Mouse (Mus musculus) bone marrow macrophage, adult 2 months (primary cell): ENCODE data around the gene Nt5c3. TPM values are rescaled to one million over a fixed set of nuclear protein-coding genes. Genes with fewer than 3 reads are reported as not detected.
A peak's percentile ranks its signal among the peaks of the same experiment; 100 is the strongest.
"Not testable (repeated sequence)": the region's sequence is repeated elsewhere in the genome, so short reads cannot be mapped to it uniquely, and the experiment has no call there.

ENCODE experiments used
- H3K27ac ChIP-seq: 2 replicates; pipeline ENCODE4 v1.5.1; 2012; ENCODE audit warnings: low read depth, low read length; ENCODE audit not compliant: insufficient read depth
- H3K4me1 ChIP-seq: 2 replicates; pipeline ENCODE4 v1.6.1; 2012; ENCODE audit warnings: low read length; ENCODE audit not compliant: control insufficient read depth, insufficient read depth
- H3K4me3 ChIP-seq: 2 replicates; pipeline ENCODE4 v1.5.1; 2012; ENCODE audit warnings: mild to moderate bottlenecking, low read length, moderate library complexity; ENCODE audit not compliant: insufficient read depth
- CTCF ChIP-seq: IDR thresholded peaks from 2 replicates; pipeline ENCODE4 v1.5.1; 2012; ENCODE audit warnings: low read depth, mild to moderate bottlenecking, low read length, moderate library complexity
- POLR2A ChIP-seq: IDR thresholded peaks from 2 replicates; pipeline ENCODE4 v1.6.1; 2012; ENCODE audit warnings: mild to moderate bottlenecking, low read depth, low read length, borderline replicate concordance
- polyA plus RNA-seq: library from polyadenylated mRNA; stranded (reverse); fragments of >200 nt; gene quantifications from 2 replicates; pipeline ENCODE4 v1.2.4, GENCODE M21; 2012; ENCODE audit not compliant: missing spikeins, insufficient read depth, insufficient read length

Gene Nt5c3
- polyA plus RNA-seq, 1 experiment = 30.8 TPM

DNA sequence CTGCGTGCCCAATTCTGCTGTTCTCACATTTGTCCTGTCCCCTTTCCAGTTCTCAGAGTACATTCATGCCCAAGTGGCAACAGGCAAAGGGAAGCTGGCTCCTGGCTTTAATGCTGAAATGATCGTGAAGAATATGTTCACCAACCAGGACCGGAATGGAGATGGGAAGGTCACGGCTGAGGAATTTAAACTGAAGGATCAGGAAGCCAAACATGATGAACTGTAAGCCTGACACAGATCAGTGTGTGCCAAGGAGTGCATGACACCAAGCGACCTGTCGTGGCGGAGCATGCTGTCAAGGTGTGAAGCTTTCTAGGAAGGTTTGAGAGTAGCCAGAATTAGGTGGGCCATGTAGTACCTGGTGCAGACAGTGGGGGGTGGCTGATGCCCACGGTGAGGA, 45.7 kb downstream of the Nt5c3 start:
- Histone ChIP-seq H3K4me1 (peaks cover 3% of the 10 kb centered on the region; the same call in 1 of the 2 replicates), H3K4me3 (no peak overlapping the region), H3K27ac (no peak overlapping the region)
- TF ChIP-seq CTCF = no peak
- no peak for TF ChIP-seq POLR2A

DNA sequence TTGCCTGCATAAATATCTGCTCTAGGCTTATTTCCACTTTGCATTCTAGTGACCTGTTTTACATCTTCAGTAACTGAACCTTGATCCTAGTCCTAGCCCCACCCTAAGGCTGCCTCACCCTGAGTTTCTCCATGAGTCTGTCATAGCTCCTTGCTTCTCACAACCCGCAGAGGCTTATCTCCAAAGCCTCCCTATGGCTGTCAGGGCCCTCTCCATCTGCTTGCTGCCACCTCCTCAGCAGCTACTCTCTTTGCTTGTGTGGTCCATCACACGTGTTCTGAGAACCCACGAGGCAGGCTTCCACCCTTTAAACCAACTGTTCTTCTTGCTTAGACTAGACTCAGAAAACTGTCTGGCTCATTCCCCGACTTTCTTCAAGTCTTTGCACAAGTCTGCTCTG, 46.9 kb downstream of the Nt5c3 start:
- H3K4me3 ChIP-seq = no peak overlapping the region
- TF ChIP-seq CTCF (no peak), POLR2A (no peak)
- H3K27ac ChIP-seq = no peak overlapping the region
- peaks cover 3% of the 10 kb centered on the region; the same call in 1 of the 2 replicates for H3K4me1 ChIP-seq

DNA sequence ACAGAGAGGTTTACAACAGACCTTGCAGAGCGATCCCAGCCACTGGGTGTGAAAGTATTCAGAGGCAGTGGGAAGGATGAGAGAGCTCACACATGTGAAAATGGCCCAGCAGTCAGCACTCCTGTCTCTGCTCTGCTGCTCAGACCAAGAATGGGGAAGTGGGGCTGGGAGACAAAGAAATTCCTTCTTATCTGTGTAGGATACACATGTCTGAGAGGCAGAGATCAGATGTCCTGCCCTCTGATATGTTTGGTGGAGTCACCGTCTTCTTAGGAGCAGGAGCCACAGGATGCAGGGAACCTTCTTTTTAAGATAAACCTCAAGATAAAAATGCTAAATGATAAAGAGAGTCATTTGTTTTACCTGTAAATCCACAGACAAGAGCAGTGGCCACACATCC, 53.7 kb downstream of the Nt5c3 start:
- Histone ChIP-seq H3K27ac (no peak overlapping the region), H3K4me1 (peaks cover 4% of the 10 kb centered on the region; the same call in 1 of the 2 replicates), H3K4me3 (no peak overlapping the region)
- TF ChIP-seq CTCF (no peak), POLR2A (no peak)

DNA sequence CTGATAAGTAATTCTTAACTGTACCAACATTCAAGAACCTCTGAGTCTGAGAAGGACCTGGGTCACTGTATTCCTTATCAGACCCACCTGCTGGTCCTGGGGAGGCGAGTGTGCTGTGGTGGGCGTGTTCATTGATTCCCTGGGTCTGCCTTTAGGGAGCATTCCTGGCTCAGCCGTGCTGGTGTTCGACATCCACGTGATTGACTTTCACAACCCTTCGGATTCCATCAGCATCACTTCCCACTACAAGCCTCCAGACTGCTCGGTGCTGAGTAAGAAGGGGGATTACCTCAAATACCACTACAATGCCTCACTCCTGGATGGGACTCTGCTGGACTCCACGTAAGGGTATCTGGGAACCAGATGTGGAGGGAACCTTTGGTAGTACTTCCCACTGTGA, 55.2 kb downstream of the Nt5c3 start:
- peaks cover 4% of the 10 kb centered on the region; the same call in 1 of the 2 replicates for H3K4me1 ChIP-seq

DNA sequence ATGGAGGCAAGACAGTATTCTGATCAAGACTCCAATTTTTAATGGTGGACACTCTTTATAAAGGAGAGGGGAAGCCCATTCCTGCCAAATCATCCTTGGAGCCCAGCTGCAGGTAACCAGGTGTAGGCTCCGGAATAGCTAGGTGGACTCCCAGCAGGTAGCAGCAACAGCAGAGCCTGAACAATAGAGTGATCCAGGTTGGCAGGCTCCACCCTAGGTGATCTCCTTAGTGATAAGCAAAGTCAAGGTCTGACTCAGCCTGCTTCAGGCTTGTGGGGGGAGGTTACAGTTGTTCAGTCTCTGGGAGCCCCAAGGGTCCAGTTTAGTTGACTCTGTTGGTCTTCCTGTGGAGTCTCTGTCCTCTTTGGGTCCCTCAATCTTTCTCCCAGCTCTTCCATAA, 56.8 kb downstream of the Nt5c3 start:
- not testable (repeated sequence) for H3K4me1 ChIP-seq, H3K27ac ChIP-seq, H3K4me3 ChIP-seq

More for the DNA sequence above, 55.2 kb downstream of the Nt5c3 start:
- H3K4me3 ChIP-seq = no peak overlapping the region
- H3K27ac ChIP-seq = no peak overlapping the region
- TF ChIP-seq CTCF (no peak), POLR2A (no peak)

DNA sequence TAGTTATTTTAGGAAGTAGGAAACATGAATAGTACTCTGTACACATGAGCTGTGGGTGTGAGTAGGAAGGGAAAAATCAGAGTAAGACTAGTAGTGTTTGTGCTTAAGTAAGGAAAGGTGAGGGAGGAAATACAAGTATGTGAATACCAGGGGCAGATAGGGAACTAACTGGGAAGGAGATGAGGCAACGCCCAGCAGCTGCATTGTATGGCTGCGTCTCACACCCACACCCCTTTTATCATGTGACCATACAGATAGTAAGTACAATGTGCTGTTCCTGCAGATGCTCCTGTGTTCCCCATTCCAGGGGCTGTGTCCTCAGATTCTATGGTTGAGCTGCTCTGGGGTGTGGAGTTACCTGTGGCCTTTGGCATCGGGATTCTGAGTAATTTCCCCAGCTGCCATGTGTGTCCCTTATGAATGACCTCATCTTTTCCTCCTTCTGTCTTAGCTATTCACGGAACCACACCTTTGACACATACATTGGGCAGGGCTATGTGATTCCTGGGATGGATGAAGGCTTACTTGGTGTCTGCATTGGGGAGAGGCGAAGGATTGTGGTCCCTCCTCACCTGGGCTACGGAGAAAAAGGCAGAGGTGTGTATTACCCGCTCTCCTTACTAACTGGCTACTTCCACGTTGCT, 63.4 kb downstream of the Nt5c3 start:
- TF ChIP-seq CTCF = no peak
- TF ChIP-seq POLR2A = no peak
- 0 out of 2 replicates have a peak overlapping the region, but pooled peaks have one; percentile 3 for H3K27ac ChIP-seq
- no peak overlapping the region for H3K4me3 ChIP-seq
- peaks cover 8% of the 10 kb centered on the region for H3K4me1 ChIP-seq

DNA sequence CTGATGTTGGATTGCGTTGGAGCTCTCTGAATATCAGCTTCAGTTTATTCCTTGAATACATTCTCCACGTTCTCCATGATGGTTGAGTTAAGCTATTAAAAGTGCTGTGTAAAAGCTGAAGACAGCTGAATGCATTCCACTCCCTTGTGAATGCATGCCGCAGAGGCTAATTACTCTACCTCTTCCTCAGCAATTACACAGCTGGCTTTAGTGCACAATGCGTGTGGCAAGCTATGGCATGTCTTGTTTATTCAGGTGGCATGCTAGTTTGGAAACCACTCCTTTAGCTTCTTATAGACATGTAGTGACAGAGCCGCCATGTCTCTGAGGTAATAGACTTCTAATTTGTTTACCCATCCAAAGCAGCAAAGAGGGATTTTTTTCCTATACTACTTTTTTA, 67.0 kb downstream of the Nt5c3 start:
- H3K4me1 ChIP-seq = peaks cover 8% of the 10 kb centered on the region
- H3K27ac ChIP-seq = no peak overlapping the region
- TF ChIP-seq CTCF (no peak), POLR2A (no peak)
- no peak overlapping the region for H3K4me3 ChIP-seq

DNA sequence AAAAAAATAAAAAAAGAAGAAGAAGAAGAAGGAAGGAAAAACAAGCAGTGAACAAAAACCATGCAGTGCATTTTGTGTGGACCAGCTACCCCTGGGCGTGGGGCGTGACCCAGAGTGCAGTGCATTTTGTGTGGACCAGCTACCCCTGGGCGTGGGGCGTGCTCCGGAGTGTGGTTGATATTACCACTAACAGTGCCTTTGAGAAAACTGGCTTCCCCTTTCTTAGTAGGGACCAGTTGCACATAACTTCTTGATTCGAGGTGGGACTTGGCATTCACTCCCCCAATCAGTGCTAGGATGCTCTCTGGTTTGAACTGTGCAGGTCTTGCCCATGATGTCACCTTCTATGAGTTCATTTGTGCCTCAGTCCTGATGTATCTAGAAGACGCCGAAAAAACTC, 68.9 kb downstream of the Nt5c3 start:
- no peak overlapping the region for H3K4me3 ChIP-seq
- no peak overlapping the region for H3K27ac ChIP-seq
- TF ChIP-seq POLR2A (no peak), CTCF (no peak)
- peaks cover under 1% of the 10 kb centered on the region for H3K4me1 ChIP-seq

DNA sequence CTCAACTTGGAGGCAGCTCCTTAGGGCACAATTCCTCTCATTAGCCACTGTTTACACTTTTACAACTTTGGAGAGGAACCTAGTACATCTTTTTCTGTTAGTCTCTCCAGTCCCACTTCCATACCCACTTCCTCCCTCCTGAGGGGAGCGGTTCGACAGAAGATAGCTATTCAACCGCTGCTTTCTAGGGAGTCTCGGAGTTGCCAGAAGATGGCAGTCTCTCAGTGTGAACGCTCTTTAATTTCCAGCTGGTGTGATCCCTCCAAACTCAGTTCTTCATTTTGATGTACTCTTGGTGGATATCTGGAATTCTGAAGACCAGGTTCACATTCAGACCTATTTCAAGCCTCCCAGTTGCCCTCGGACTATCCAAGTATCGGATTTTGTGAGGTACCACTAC, 73.4 kb downstream of the Nt5c3 start:
- peaks cover 9% of the 10 kb centered on the region for H3K4me1 ChIP-seq
- H3K4me3 ChIP-seq = no peak overlapping the region
- H3K27ac ChIP-seq = no peak overlapping the region
- TF ChIP-seq POLR2A (no peak), CTCF (no peak)

DNA sequence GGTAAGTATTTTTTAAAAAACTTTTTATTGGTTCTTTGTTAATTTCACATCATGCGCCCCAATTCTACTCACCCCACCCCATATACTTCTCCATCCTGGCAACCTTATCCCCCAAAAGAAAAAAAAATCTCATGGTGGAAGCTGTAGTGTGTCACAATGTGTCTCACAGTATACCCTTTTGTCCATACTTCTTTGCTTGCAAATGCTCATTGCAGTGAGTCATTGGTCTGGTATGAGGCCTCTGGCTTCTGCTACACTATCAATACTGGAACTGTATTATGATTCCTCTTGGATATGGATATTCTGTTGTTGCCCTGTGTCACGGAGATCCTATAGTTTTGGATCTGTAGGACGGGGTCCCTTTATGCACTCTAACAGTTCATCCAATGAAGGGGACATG, 74.8 kb downstream of the Nt5c3 start:
- H3K27ac ChIP-seq = no peak overlapping the region
- TF ChIP-seq POLR2A (no peak), CTCF (no peak)
- no peak overlapping the region for H3K4me3 ChIP-seq
- peaks cover 9% of the 10 kb centered on the region for H3K4me1 ChIP-seq

DNA sequence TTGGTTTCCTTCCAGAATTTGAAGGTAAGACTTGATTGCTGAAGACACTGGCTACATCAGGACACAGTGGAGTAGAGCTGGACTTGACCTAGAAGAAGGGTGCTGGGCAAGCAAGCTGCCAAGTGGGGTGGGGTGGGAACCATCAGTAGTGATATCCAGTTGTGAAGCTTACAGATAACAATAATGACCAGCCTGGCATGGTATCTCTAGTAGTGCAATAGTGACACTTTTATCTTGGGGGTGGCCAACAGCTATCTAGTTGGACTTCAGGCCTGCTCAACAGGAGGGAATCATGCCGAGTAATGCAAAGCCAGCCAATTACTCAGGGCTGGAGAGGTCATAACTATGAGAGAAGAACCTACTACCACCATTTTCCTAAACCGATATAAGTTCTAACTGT, 79.4 kb downstream of the Nt5c3 start:
- Histone ChIP-seq H3K27ac (no peak overlapping the region), H3K4me3 (no peak overlapping the region), H3K4me1 (peaks cover 9% of the 10 kb centered on the region)
- no peak for TF ChIP-seq CTCF
- TF ChIP-seq POLR2A = no peak
